Mouse (Mus musculus) midbrain, embryonic 11.5 days (tissue): ENCODE data around the gene Ces5a. TPM values are rescaled to one million over a fixed set of nuclear protein-coding genes. Genes with fewer than 3 reads are reported as not detected.

Experiments
- ATAC-seq: fragments of 200-750 bp; cut with Nextera tagmentation; 2 replicates; pipeline ENCODE4 v1.8.0; 2017; ENCODE audit warnings: moderate TSS enrichment, moderate library complexity; ENCODE audit not compliant: low FRiP score
- DNase-seq: peaks from one replicate; pipeline ENCODE4 v3.0.0; 2015; ENCODE audit warnings: low spot score; ENCODE audit errors: missing footprints
- H3K27ac ChIP-seq: fragments of 300-500 bp; sonication (generic); 2 replicates; pipeline ENCODE4 v1.5.1; 2014; ENCODE audit warnings: low read depth, low read length
- H3K27me3 ChIP-seq: fragments of 300-500 bp; sonication (generic); 2 replicates; pipeline ENCODE4 v1.6.1; 2014; ENCODE audit warnings: mild to moderate bottlenecking, low read length, moderate library complexity, mixed read lengths; ENCODE audit not compliant: control insufficient read depth, insufficient read depth
- H3K36me3 ChIP-seq: fragments of 300-500 bp; sonication (generic); 2 replicates; pipeline ENCODE4 v1.6.1; 2014; ENCODE audit warnings: mild to moderate bottlenecking, low read length, moderate library complexity, mixed read lengths; ENCODE audit not compliant: control insufficient read depth, insufficient read depth
- H3K4me1 ChIP-seq: fragments of 300-500 bp; sonication (generic); 2 replicates; pipeline ENCODE4 v1.6.1; 2014; ENCODE audit warnings: low read length; ENCODE audit not compliant: control insufficient read depth, insufficient read depth
- H3K4me2 ChIP-seq: fragments of 300-500 bp; sonication (generic); 2 replicates; pipeline ENCODE4 v1.6.1; 2014; ENCODE audit warnings: mild to moderate bottlenecking, moderate library complexity
- H3K4me3 ChIP-seq: fragments of 300-500 bp; sonication (generic); 2 replicates; pipeline ENCODE4 v1.5.1; 2014; ENCODE audit warnings: low read depth, low read length
- H3K9ac ChIP-seq: fragments of 300-500 bp; sonication (generic); 2 replicates; pipeline ENCODE4 v1.6.1; 2014; ENCODE audit warnings: low read length
- H3K9me3 ChIP-seq: fragments of 300-500 bp; sonication (generic); 2 replicates; pipeline ENCODE4 v1.6.1; 2016; ENCODE audit warnings: low read length; ENCODE audit not compliant: control insufficient read depth
- WGBS: fragments of 180-500 bp; shearing (Covaris S2); extraction: QIAGEN DNeasy Blood & Tissue Kit; methylation state at CpG from one replicate; pipeline ENCODE4 v1.1.7; 2014; 5-methylcytosine and 5-hydroxymethylcytosine counted together
- polyA plus RNA-seq: library from polyadenylated mRNA; unstranded; fragments of >200 nt; fragmentation: Nextera tagmentation; extraction: Ambion mirVana; gene quantifications from 2 replicates; pipeline ENCODE4 v1.2.1, GENCODE M21; 2014

Gene Ces5a
- polyA plus RNA-seq, 1 experiment from 2014 or later = not detected

DNA sequence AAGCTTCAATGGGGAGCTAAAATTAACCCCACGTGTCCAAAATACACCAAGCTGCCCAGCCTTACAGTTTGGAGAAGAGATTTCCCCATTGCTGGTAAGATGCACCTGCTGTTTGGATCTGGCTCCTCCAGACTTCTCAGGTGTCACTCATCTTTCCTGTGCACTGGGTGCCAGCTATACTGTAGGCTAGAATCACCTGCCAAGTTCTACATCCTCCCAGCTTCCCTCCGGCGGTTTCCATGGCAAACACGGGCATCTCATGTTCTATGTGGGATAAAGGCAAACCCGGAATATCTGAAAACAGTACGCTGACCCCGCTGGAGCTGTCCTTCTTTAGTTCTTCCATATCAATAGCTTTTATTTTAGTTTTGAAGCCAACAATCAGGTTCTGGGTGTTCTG, 27.9 kb upstream of the Ces5a start:
- peaks cover 4% of the 10 kb centered on the region for H3K4me1 ChIP-seq
- DNase-seq (no peak), ATAC-seq (no peak)
- H3K27me3 ChIP-seq = no peaks in the 10 kb centered on the region
- H3K27ac ChIP-seq = no peak overlapping the region
- H3K9ac ChIP-seq = no peak overlapping the region
- peaks cover 3% of the 10 kb centered on the region; the same call in 1 of the 2 replicates for H3K9me3 ChIP-seq
- WGBS = 85% methylated on average over 7 of the region's 7 CpGs
- no peak overlapping the region for H3K4me2 ChIP-seq
- H3K36me3 ChIP-seq = no peaks in the 10 kb centered on the region
- no peak overlapping the region for H3K4me3 ChIP-seq

DNA sequence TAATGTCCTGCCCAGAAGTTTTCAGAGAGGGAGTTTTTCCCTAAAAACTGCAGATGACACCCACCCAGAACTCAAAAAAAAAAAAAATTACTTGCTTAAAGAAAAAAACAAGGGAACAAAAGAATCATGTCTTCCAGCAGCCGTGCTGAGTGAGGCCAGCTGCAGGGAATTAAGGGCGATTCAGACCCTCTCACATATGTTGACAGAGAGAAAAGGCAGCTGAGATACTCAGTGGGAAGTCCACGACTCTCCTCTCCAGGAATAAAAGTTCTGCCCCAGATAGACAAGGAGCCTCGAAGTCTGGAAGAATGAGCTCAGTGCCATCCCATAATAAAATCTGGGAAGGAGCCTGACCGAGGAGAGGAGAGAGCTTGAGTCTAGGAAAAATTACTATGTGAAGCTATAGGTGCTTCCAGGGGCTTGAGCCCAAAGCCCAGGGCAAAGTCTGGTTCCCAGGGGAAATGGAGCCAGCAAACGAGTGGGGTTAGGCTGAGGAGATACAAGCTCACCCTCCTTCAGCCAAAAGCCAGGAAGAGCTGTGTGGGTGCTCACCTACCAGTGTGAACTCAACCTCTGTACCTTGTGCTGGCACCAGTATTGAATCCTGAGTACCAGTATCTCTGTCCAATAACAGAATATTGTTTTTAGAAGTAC, 27.1 kb upstream of the Ces5a start:
- no peak overlapping the region for H3K4me2 ChIP-seq
- H3K27ac ChIP-seq = no peak overlapping the region
- no peaks in the 10 kb centered on the region for H3K9me3 ChIP-seq
- H3K9ac ChIP-seq = no peak overlapping the region
- H3K27me3 ChIP-seq = no peaks in the 10 kb centered on the region
- no peaks in the 10 kb centered on the region for H3K36me3 ChIP-seq
- H3K4me1 ChIP-seq = peaks cover 4% of the 10 kb centered on the region
- H3K4me3 ChIP-seq = no peak overlapping the region
- DNase-seq (no peak), ATAC-seq (no peak)
- 16% methylated on average over 6 of the region's 6 CpGs for WGBS

DNA sequence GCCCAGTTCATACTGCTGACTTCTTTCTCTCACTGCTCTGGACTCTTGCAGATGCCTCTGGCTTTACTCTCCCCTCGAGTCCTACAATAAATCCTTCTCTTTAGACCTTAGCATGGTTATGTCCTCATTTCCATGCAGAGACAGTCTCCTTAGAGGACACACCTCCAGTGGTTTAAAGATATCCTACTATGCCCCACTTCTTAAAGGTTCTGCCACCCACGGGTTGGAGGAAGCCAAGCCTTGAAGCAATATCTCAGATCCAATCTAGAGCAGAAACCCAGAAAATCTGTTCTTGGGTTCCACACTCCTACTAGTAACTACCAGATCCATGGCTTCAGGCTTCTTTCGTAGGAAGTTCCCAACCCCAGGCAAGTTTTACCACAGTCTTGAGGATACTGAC, 25.6 kb upstream of the Ces5a start:
- no peaks in the 10 kb centered on the region for H3K9me3 ChIP-seq
- 82% methylated on average over 3 of the region's 3 CpGs for WGBS
- no peak overlapping the region for H3K27ac ChIP-seq
- ATAC-seq (no peak), DNase-seq (no peak)
- H3K36me3 ChIP-seq = no peaks in the 10 kb centered on the region
- no peak overlapping the region for H3K4me2 ChIP-seq
- H3K4me3 ChIP-seq = no peak overlapping the region
- no peaks in the 10 kb centered on the region for H3K27me3 ChIP-seq
- no peak overlapping the region for H3K9ac ChIP-seq
- peaks cover 4% of the 10 kb centered on the region for H3K4me1 ChIP-seq

DNA sequence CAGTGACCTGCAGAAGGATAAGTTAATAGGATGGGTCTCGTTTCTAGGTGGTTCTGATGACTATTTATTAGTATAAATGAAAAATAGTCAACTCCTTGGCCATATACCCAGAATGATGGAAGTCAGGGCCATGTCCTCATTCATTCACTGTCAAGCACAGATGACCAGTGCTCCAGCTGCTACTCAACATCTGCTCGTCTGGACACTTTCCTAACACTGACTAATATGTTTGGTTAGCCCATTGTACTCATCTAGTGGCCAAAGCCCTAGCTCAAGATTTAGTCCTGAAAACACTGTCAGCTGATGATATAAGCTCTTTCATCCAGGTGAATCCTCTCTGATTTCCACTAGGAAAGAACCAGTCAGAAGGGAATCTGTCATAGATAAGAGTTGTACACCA, 24.1 kb upstream of the Ces5a start:
- Histone ChIP-seq H3K9ac (no peak overlapping the region), H3K36me3 (no peaks in the 10 kb centered on the region), H3K9me3 (peaks cover 3% of the 10 kb centered on the region; the same call in 1 of the 2 replicates), H3K4me1 (peaks cover 4% of the 10 kb centered on the region), H3K4me2 (no peak overlapping the region), H3K27ac (no peak overlapping the region), H3K4me3 (no peak overlapping the region), H3K27me3 (no peaks in the 10 kb centered on the region)
- WGBS = 81% methylated on average over 2 of the region's 2 CpGs
- no peak for DNase-seq
- no peak for ATAC-seq

DNA sequence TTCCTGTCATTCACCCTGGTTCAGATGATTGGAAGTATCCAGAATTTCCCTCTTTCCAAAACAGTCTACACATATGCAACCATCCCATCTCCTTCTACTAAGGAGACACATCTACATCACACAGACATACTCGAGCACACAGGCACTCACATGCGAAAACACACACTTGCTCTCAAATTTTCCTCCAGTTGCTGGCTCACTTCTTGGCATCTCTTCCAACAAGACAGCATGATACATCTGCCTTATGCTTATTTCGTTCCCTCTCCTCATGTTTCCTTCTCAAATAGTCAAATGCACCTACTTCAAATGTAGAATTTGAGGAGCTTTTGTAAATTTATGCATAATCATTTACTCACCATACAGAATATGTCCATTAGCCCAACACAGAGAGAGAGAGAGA, 33.0 kb downstream of the Ces5a start:
- Histone ChIP-seq H3K27ac (no peak overlapping the region), H3K27me3 (no peaks in the 10 kb centered on the region), H3K4me3 (no peak overlapping the region), H3K9ac (no peak overlapping the region), H3K4me1 (peaks cover 6% of the 10 kb centered on the region; the same call in 1 of the 2 replicates), H3K9me3 (no peaks in the 10 kb centered on the region), H3K36me3 (no peaks in the 10 kb centered on the region), H3K4me2 (no peak overlapping the region)
- DNase-seq (no peak), ATAC-seq (no peak)
- 85% methylated on average over 3 of the region's 3 CpGs for WGBS

DNA sequence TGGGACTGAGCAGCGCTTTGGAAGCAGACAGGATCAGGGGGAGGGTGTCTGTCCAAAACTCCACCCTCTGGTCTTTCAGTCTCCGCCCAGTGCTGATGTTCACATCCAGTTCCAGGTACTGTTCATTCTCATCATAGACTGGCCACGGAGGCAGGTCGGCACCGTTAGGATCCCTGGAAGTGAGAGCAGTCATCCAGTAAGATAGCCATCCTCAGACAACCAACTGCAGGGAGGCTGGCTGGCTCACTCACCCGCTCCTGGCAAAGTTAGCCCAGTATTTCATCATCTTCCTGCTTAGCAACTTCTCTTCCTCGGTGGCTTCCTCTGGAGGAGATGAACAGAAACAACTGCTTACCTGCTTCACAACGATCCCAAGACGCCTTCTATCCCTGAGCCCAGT, 36.2 kb downstream of the Ces5a start:
- Histone ChIP-seq H3K9ac (no peak overlapping the region), H3K4me3 (no peak overlapping the region), H3K4me1 (peaks cover 6% of the 10 kb centered on the region; the same call in 1 of the 2 replicates), H3K27ac (no peak overlapping the region), H3K9me3 (no peaks in the 10 kb centered on the region), H3K27me3 (no peaks in the 10 kb centered on the region), H3K36me3 (no peaks in the 10 kb centered on the region), H3K4me2 (no peak overlapping the region)
- no peak for ATAC-seq
- peak; percentile 84 for DNase-seq
- 43% methylated on average over 9 of the region's 9 CpGs for WGBS

DNA sequence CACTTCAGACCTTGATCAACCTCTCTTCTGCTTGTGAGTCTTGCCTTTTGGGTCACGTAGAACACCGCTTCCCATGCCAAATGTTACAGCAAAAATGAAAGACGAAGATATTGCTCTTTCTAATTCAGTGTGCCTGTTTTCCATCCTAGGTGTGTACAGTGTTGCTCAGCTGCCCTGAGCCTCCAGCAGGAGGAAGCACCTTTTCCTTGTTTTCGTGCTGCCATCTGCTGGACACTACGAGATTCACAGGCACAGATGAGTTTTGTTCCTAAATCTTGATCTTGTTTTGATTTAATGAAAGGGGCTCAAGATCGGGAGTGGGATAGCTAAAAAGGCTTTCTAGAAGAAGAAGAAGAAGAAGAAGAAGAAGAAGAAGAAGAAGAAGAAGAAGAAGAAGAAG, 40.3 kb downstream of the Ces5a start:
- H3K4me3 ChIP-seq = no peak overlapping the region
- no peak overlapping the region for H3K27ac ChIP-seq
- H3K4me1 ChIP-seq = peaks cover 11% of the 10 kb centered on the region
- 30% methylated on average over 6 of the region's 6 CpGs for WGBS
- no peak overlapping the region for H3K4me2 ChIP-seq
- no peaks in the 10 kb centered on the region for H3K36me3 ChIP-seq
- H3K9me3 ChIP-seq = no peaks in the 10 kb centered on the region
- no peaks in the 10 kb centered on the region for H3K27me3 ChIP-seq
- no peak for ATAC-seq
- peak; percentile 93 for DNase-seq
- H3K9ac ChIP-seq = no peak overlapping the region

DNA sequence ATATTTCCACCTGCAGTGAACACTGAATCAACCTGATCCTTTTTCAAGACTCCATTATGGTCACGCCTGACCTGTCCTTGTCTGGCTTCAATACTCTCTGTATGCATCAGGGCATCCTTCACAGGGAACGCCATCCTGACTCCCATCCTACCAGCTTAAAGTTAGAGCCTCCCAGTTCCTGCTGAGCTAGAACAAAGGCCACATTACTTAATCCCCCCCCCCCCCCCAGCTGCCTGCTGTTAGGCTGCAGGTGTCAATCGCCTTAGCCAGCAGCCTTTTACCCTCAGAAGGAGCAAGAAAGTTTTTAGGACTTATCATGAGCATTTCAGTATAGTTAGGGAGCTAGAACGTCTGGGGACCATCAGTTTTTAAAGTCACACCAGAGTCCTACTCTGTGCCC, 46.9 kb downstream of the Ces5a start:
- 5% methylated on average over 4 of the region's 4 CpGs for WGBS
- Histone ChIP-seq H3K27ac (0 out of 2 replicates have a peak overlapping the region, but pooled peaks have one; percentile 17), H3K9me3 (no peaks in the 10 kb centered on the region), H3K36me3 (no peaks in the 10 kb centered on the region), H3K4me3 (no peak overlapping the region), H3K4me1 (peaks cover 14% of the 10 kb centered on the region), H3K27me3 (no peaks in the 10 kb centered on the region), H3K4me2 (no peak overlapping the region), H3K9ac (no peak overlapping the region)
- DNase-seq (peak; percentile 81), ATAC-seq (0 out of 2 replicates have a peak, but pooled peaks have one; percentile 33)

DNA sequence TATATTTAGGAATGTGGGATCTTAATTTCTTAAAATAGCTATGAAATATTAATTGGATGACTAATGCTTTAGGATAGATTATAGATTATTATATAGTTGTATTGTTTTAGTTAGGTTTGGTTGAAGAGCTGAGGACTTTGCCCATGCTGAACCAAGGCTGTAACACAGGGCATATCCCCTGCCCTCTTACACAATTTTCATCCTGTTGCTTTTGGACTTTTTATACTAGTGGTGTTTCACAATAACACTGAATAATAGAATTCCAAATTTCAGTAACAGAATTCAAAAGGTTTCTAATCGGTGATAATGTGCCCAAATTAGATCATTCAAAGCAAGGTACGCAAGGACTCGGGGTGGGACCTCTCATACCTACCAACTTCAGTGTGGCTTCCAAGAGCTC, 57.4 kb downstream of the Ces5a start:
- 95% methylated on average over 3 of the region's 3 CpGs for WGBS
- DNase-seq = no peak
- Histone ChIP-seq H3K9me3 (no peaks in the 10 kb centered on the region), H3K4me1 (no peaks in the 10 kb centered on the region), H3K27ac (no peak overlapping the region), H3K27me3 (no peaks in the 10 kb centered on the region), H3K9ac (no peak overlapping the region), H3K36me3 (no peaks in the 10 kb centered on the region), H3K4me2 (no peak overlapping the region), H3K4me3 (no peak overlapping the region)
- no peak for ATAC-seq
